Mouse (Mus musculus) CH12.LX (cell line): ENCODE measurements around the gene Rpp25. TPM values are rescaled to one million over a fixed set of nuclear protein-coding genes. Genes with fewer than 3 reads are reported as not detected.

Experiments
- DNase-seq: peaks from one replicate; pipeline ENCODE4 v3.0.0-alpha.2; 2013; ENCODE audit errors: extremely low read depth
- H3K27ac ChIP-seq: 2 replicates; pipeline ENCODE4 v1.5.1; 2012; ENCODE audit warnings: low read depth, mild to moderate bottlenecking, control low read depth, moderate library complexity; ENCODE audit not compliant: insufficient read depth
- H3K27me3 ChIP-seq: replicated peaks from 2 replicates; pipeline ENCODE3; 2012; ENCODE audit warnings: inconsistent platforms
- H3K36me3 ChIP-seq, 2 experiments: replicated peaks in 1 of 2; 2 replicates each; pipeline versions ENCODE3 to v1.6.1; 2012; ENCODE audit warnings: inconsistent platforms in 1 of 2, low read length in 1 of 2, mild to moderate bottlenecking in 1 of 2, mixed read lengths in 1 of 2, moderate library complexity in 1 of 2; ENCODE audit not compliant: control insufficient read depth in 1 of 2, insufficient read depth in 1 of 2
- H3K4me1 ChIP-seq, 2 experiments: 2 replicates each; pipeline ENCODE4 v1.6.1; 2012; ENCODE audit warnings: inconsistent platforms in 1 of 2, moderate library complexity in 1 of 2; ENCODE audit not compliant: insufficient read depth in 2 of 2, control insufficient read depth in 1 of 2
- H3K4me2 ChIP-seq: 2 replicates; pipeline ENCODE4 v1.6.1; 2012; ENCODE audit warnings: low read depth, mild to moderate bottlenecking, control low read depth; ENCODE audit not compliant: poor library complexity, insufficient read depth, severe bottlenecking
- H3K4me3 ChIP-seq, 3 experiments: fragments of 150-350 bp in 1 of 3; sonication (generic) in 1 of 3; replicated peaks in 1 of 3; 2 replicates each; pipeline versions ENCODE3 to v1.5.1; 2011 to 2012; ENCODE audit warnings: low read depth in 2 of 3, low read length in 2 of 3, mild to moderate bottlenecking in 2 of 3, moderate library complexity in 2 of 3, control low read depth in 1 of 3, improper control_type of control experiment in 1 of 3, inconsistent platforms in 1 of 3, mixed read lengths in 1 of 3; ENCODE audit not compliant: poor library complexity in 1 of 3
- H3K79me2 ChIP-seq: replicated peaks from 2 replicates; pipeline ENCODE4 v1.6.1; 2012; ENCODE audit warnings: mild to moderate bottlenecking, moderate library complexity; ENCODE audit not compliant: control insufficient read depth, poor library complexity, insufficient read depth, severe bottlenecking; ENCODE audit errors: extremely low read depth
- H3K9ac ChIP-seq: 2 replicates; pipeline ENCODE4 v1.6.1; 2012; ENCODE audit warnings: low read depth, mild to moderate bottlenecking, control low read depth, moderate library complexity; ENCODE audit not compliant: insufficient read depth
- H3K9me3 ChIP-seq: replicated peaks from 2 replicates; pipeline ENCODE3; 2012; ENCODE audit warnings: low read length, inconsistent platforms, mixed read lengths
- BHLHE40 ChIP-seq: IDR thresholded peaks from 2 replicates; pipeline ENCODE4 v1.6.1; 2011; ENCODE audit warnings: mild to moderate bottlenecking, low read depth, low read length, improper control_type of control experiment
- CHD1 ChIP-seq: IDR thresholded peaks from 2 replicates; pipeline ENCODE4 v1.6.1; 2012; ENCODE audit warnings: low read depth, low read length, improper control_type of control experiment, inconsistent platforms
- CTCF ChIP-seq, 2 experiments: IDR thresholded peaks in 1 of 2; conservative IDR thresholded peaks in 1 of 2; 2 replicates each; pipeline ENCODE4 v1.5.1; 2011 to 2012; ENCODE audit warnings: low read depth in 2 of 2, low read length in 2 of 2, improper control_type of control experiment in 1 of 2, inconsistent platforms in 1 of 2, mild to moderate bottlenecking in 1 of 2, moderate library complexity in 1 of 2
- EP300 ChIP-seq: IDR thresholded peaks from 2 replicates; pipeline ENCODE4 v1.6.1; 2011; ENCODE audit warnings: low read length, improper control_type of control experiment
- ETS1 ChIP-seq: conservative IDR thresholded peaks from 2 replicates; pipeline ENCODE4 v1.6.1; 2012; ENCODE audit warnings: low read depth, mild to moderate bottlenecking, inconsistent platforms, low read length, improper control_type of control experiment, moderate library complexity
- GABPA ChIP-seq: IDR thresholded peaks from 2 replicates; pipeline ENCODE4 v1.6.1; 2012; ENCODE audit warnings: low read depth, low read length, improper control_type of control experiment, inconsistent platforms; ENCODE audit not compliant: insufficient replicate concordance
- IRF4 ChIP-seq: IDR thresholded peaks from 2 replicates; pipeline ENCODE4 v1.6.1; 2014; ENCODE audit warnings: low read depth, mild to moderate bottlenecking, inconsistent platforms, low read length, improper control_type of control experiment
- KAT2A ChIP-seq: IDR thresholded peaks from 2 replicates; pipeline ENCODE4 v1.6.1; 2012; ENCODE audit warnings: low read length, improper control_type of control experiment, inconsistent platforms; ENCODE audit not compliant: insufficient replicate concordance
- MAX ChIP-seq: IDR thresholded peaks from 2 replicates; pipeline ENCODE4 v1.6.1; 2011; ENCODE audit warnings: low read length, improper control_type of control experiment
- MEF2A ChIP-seq: IDR thresholded peaks from 2 replicates; pipeline ENCODE4 v1.6.1; 2014; ENCODE audit warnings: low read depth, mild to moderate bottlenecking, inconsistent platforms, low read length, improper control_type of control experiment, borderline replicate concordance
- MYC ChIP-seq: IDR thresholded peaks from 2 replicates; pipeline ENCODE4 v1.6.1; 2011; ENCODE audit warnings: low read depth, mild to moderate bottlenecking, improper control_type of control experiment, low read length
- RAD21 ChIP-seq: IDR thresholded peaks from 2 replicates; pipeline ENCODE4 v1.6.1; 2011; ENCODE audit warnings: low read depth, mild to moderate bottlenecking, low read length, improper control_type of control experiment, moderate library complexity
- SIN3A ChIP-seq: IDR thresholded peaks from 2 replicates; pipeline ENCODE4 v1.6.1; 2012; ENCODE audit warnings: low read length, improper control_type of control experiment, inconsistent platforms
- USF1 ChIP-seq: IDR thresholded peaks from 2 replicates; pipeline ENCODE4 v1.6.1; 2014; ENCODE audit warnings: low read depth, mild to moderate bottlenecking, inconsistent platforms, low read length, improper control_type of control experiment
- USF2 ChIP-seq: conservative IDR thresholded peaks from 2 replicates; pipeline ENCODE4 v1.6.1; 2011; ENCODE audit warnings: low read depth, low read length, improper control_type of control experiment
- ZC3H11A ChIP-seq: IDR thresholded peaks from 2 replicates; pipeline ENCODE4 v1.6.1; 2012; ENCODE audit warnings: low read depth, mild to moderate bottlenecking, inconsistent platforms, low read length, improper control_type of control experiment
- ZKSCAN1 ChIP-seq: IDR thresholded peaks from 2 replicates; pipeline ENCODE4 v1.6.1; 2012; ENCODE audit warnings: low read depth, inconsistent platforms, low read length, improper control_type of control experiment, borderline replicate concordance
- dilution Hi-C: fragments of 300-500 bp; cut with MboI; formaldehyde crosslinking; loops from 2 replicates; pipeline ENCODE4 v1.14.3; 2020; ENCODE audit warnings: low sequenced_read_pairs; ENCODE audit not compliant: extremely low pct_unique_long_range_greater_than_20kb, extremely low pct_ligation_motif_present
- in situ Hi-C: fragments of 300-500 bp; cut with MboI; formaldehyde crosslinking; loops from 3 replicates; pipeline ENCODE4 v1.14.3; 2019; ENCODE audit warnings: low sequenced_read_pairs, low pct_ligation_motif_present, low pct_unique_long_range_greater_than_20kb, mixed read lengths
- polyA plus RNA-seq: library from polyadenylated mRNA; unstranded; fragments of >175 nt; gene quantifications from 2 replicates; pipeline ENCODE4 v1.2.1, GENCODE M21; 2012; ENCODE audit warnings: low read depth; ENCODE audit not compliant: insufficient read length
- total RNA-seq, 2 experiments: library from RNA; depleted of rRNA; stranded (reverse); fragments of 300-350 nt in 1 of 2; fragments of >200 nt in 1 of 2; gene quantifications; 2 replicates each; pipeline ENCODE4 v1.2.3; 2012 to 2014

Gene Rpp25
- total and polyA plus RNA-seq, 3 experiments: 0.21 TPM; not detected in 2

GRCm38 (mm10) chr9:57526435-57526834 lies 22.6 kb downstream of the Rpp25 start:
- Histone ChIP-seq H3K79me2 (peaks cover 74% of the 10 kb centered on the region), H3K4me3 (no peak overlapping the region), H3K27me3 (no peaks in the 10 kb centered on the region), H3K9me3 (no peaks in the 10 kb centered on the region), H3K27ac (no peak overlapping the region), H3K4me2 (no peak overlapping the region), H3K9ac (no peak overlapping the region), H3K4me1 (peaks cover 0 to 43% of the 10 kb centered on the region in 2 experiments; a peak in 2 of 4 replicates), H3K36me3 (peaks cover 17 to 40% of the 10 kb centered on the region in 2 experiments)
- no peak for TF ChIP-seq MAX
- TF ChIP-seq USF2: no peak
- no peak for TF ChIP-seq CHD1
- no peak for TF ChIP-seq USF1
- TF ChIP-seq KAT2A: no peak
- no peak for TF ChIP-seq BHLHE40
- TF ChIP-seq SIN3A: no peak
- no peak for TF ChIP-seq ZKSCAN1
- TF ChIP-seq MYC: no peak
- TF ChIP-seq EP300: no peak
- no peak for TF ChIP-seq MEF2A
- no peak for TF ChIP-seq IRF4
- no peak for TF ChIP-seq ZC3H11A
- TF ChIP-seq CTCF (conservative IDR thresholded peaks at IDR 0.05 in 1 of 2, IDR thresholded peaks at IDR 0.05 in 1 of 2; ENCODE audit: low read depth in 2 of 2, low read length in 2 of 2): no peak
- no peak for TF ChIP-seq ETS1
- no peak for TF ChIP-seq GABPA
- no peak for TF ChIP-seq RAD21
- in situ Hi-C loops (no loop called here), dilution Hi-C loops (no loop called here)
- DNase-seq: no peak

- no peak overlapping the region for H3K4me2 ChIP-seq
- H3K27me3 ChIP-seq: no peaks in the 10 kb centered on the region
- no peak overlapping the region for H3K27ac ChIP-seq
- peaks cover 37 to 67% of the 10 kb centered on the region in 2 experiments for H3K36me3 ChIP-seq
- H3K4me3 ChIP-seq: no peak overlapping the region
- peaks cover 0 to 9% of the 10 kb centered on the region in 2 experiments; a peak in 3 of 4 replicates for H3K4me1 ChIP-seq
- in situ Hi-C loops (no loop called here), dilution Hi-C loops (no loop called here)
- no peaks in the 10 kb centered on the region for H3K9me3 ChIP-seq
- peaks cover 22% of the 10 kb centered on the region for H3K79me2 ChIP-seq
- H3K9ac ChIP-seq: no peak overlapping the region
- DNase-seq: no peak
- TF ChIP-seq BHLHE40 (no peak), SIN3A (no peak), EP300 (no peak), GABPA (no peak), USF1 (no peak), CHD1 (no peak), MEF2A (no peak)
Measured at GRCm38 (mm10) chr9:57531946-57532345, 28.1 kb downstream of the Rpp25 start.
